ENCODE assay signal across 29 mouse cellular contexts in genomic region chr11:104663878-104664261, GRCm38 (mm10). TPM values are rescaled to one million over a fixed set of nuclear protein-coding genes. Genes with fewer than 3 reads are reported as not detected.
DNase-seq lines count a peak whose midpoint lies in the region; ATAC-seq and TF ChIP-seq lines count a peak whose summit lies in the region.
"Had no signal": no experiment of that assay in that cellular context is flagged by ENCODE, and none has a peak within 500 bp of the region (broad histone marks: within the 10 kb centered on the region; RNA-seq: fewer than 3 reads in every experiment).

No protein-coding gene starts in this region.

- 35% methylated on average over 3 of the region's 3 CpGs for WGBS in spleen, adult 2 months
- WGBS in midbrain, embryonic 10.5 days, result 91% methylated on average over 3 of the region's 3 CpGs

- ATAC-seq in CD4-positive, CD25-positive, alpha-beta regulatory T cell, adult 4 months, result peak; percentile 4
- peak; percentile 30; the same call in 1 of the 2 replicates for ATAC-seq in common myeloid progenitor, adult 5-6 weeks (replicated peaks; ENCODE audit: low read depth, poor library complexity, severe bottlenecking)
- ATAC-seq: forebrain, embryonic 13.5 days; inflammation-experienced regulatory T-cells, adult 6 months; liver, postnatal 0 days; lung, postnatal 0 days had no signal

- H3K9me3 ChIP-seq in midbrain, embryonic 10.5 days (replicated peaks), result no peaks in the 10 kb centered on the region; the same call in 1 of the 2 replicates
- H3K9me3 ChIP-seq: forebrain, embryonic 13.5 days; hindbrain, embryonic 13.5 days; midbrain, embryonic 12.5 days; stomach, embryonic 15.5 days had no signal

- no peak for TF ChIP-seq CTCF in spleen, adult 2 months (IDR thresholded peaks at IDR 0.05; ENCODE audit: extremely low read depth, insufficient read depth, insufficient read length, insufficient replicate concordance)

- peaks cover 2% of the 10 kb centered on the region; the same call in 1 of the 2 replicates for H3K36me3 ChIP-seq in spleen, adult 2 months (ENCODE audit: control insufficient read depth, insufficient read depth, low read length)
- H3K36me3 ChIP-seq in midbrain, embryonic 10.5 days, result no peaks in the 10 kb centered on the region
- H3K36me3 ChIP-seq: hindbrain, embryonic 13.5 days; limb, embryonic 12.5 days; midbrain, embryonic 12.5 days; neural tube, embryonic 13.5 days had no signal

- TF ChIP-seq POLR2A in spleen, adult 2 months (IDR thresholded peaks at IDR 0.05; ENCODE audit: low read depth, low read length), result no peak

- peak in 1 of 2 experiments; percentile 41 for DNase-seq in spleen, adult 2 months (ENCODE audit: low read depth in 1 of 2, low spot score in 2 of 2)
- no peak for DNase-seq in spleen, postnatal 10 days (ENCODE audit: low spot score in 2 of 2)
- peak; percentile 59 to 63 for DNase-seq in natural killer cell, adult 2 months (ENCODE audit: low spot score in 2 of 2)
- no peak for DNase-seq in midbrain, embryonic 10.5 days (ENCODE audit: low spot score)
- DNase-seq in left cerebral cortex, adult 8-10 months (ENCODE audit: low spot score in 2 of 2), result no peak
- DNase-seq: B cell, adult 2 months; cerebellum, adult 11 months; cerebellum, adult 9-11 months; gastrocnemius, postnatal 10 days; heart, adult 18-20 months; kidney, adult 18-20 months; liver, postnatal 0 days; retina, postnatal 1 day; right cerebral cortex, postnatal 25 days; spleen, adult 18-20 months had no signal

- no peaks in the 10 kb centered on the region for H3K27me3 ChIP-seq in spleen, adult 2 months (ENCODE audit: control insufficient read depth, insufficient read depth, low read length)
- H3K27me3 ChIP-seq in midbrain, embryonic 10.5 days (ENCODE audit: low read depth, poor library complexity, severe bottlenecking), result no peaks in the 10 kb centered on the region
- H3K27me3 ChIP-seq: forebrain, embryonic 13.5 days; hindbrain, embryonic 13.5 days; limb, embryonic 12.5 days; midbrain, embryonic 12.5 days; neural tube, embryonic 13.5 days; stomach, embryonic 15.5 days had no signal

- H3K27ac ChIP-seq in spleen, adult 2 months (ENCODE audit: insufficient read depth, low read length), result peak overlapping the region; percentile 58
- no peak overlapping the region for H3K27ac ChIP-seq in midbrain, embryonic 10.5 days (replicated peaks)
- H3K27ac ChIP-seq: forebrain, embryonic 13.5 days; hindbrain, embryonic 13.5 days; limb, embryonic 12.5 days; macrophage; midbrain, embryonic 12.5 days; neural tube, embryonic 13.5 days; stomach, embryonic 15.5 days had no signal

- H3K4me3 ChIP-seq in spleen, adult 2 months (ENCODE audit: extremely low read depth, insufficient read depth, insufficient read length), result no peak overlapping the region
- H3K4me3 ChIP-seq in midbrain, embryonic 10.5 days, result no peak overlapping the region
- H3K4me3 ChIP-seq: erythroblast, embryonic 14.5 days; forebrain, embryonic 13.5 days; hindbrain, embryonic 13.5 days; limb, embryonic 12.5 days; midbrain, embryonic 12.5 days; neural tube, embryonic 13.5 days; stomach, embryonic 15.5 days had no signal

- H3K4me1 ChIP-seq in spleen, adult 2 months (ENCODE audit: control insufficient read depth, insufficient read depth, insufficient read length), result peaks cover 25% of the 10 kb centered on the region; the same call in 1 of the 2 replicates
- H3K4me1 ChIP-seq in midbrain, embryonic 10.5 days, result no peaks in the 10 kb centered on the region
- H3K4me1 ChIP-seq: forebrain, embryonic 13.5 days; hindbrain, embryonic 13.5 days; limb, embryonic 12.5 days; midbrain, embryonic 12.5 days; neural tube, embryonic 13.5 days; stomach, embryonic 15.5 days had no signal

RNA-seq across cellular contexts. Expression of gene Gm11639, which starts 21.6 kb away (rescaled TPM):
- not detected in 2 replicates for polyA plus RNA-seq in spleen, adult 2 months (2012; rRNA removed)
- polyA plus RNA-seq in CD4-positive, CD25-positive, alpha-beta regulatory T cell, adult 4 months (2017; shearing (Covaris generic)), result under 1 TPM in 1 of 2 experiments, not detected in 1; 0.04 TPM
- total RNA-seq in common myeloid progenitor, adult 5-6 weeks (2017), result not detected in 2 replicates
- not detected in 2 replicates for polyA plus RNA-seq in midbrain, embryonic 10.5 days (2016; fragmentation: Nextera tagmentation; extraction: Ambion mirVana)
- total RNA-seq in left cerebral cortex, adult 8-10 months (2022), result under 1 TPM; 0.54 to 0.61 (median 0.56) TPM
- polyA plus RNA-seq: embryonic facial prominence, embryonic 11.5 days; erythroblast, embryonic 14.5 days; forebrain, embryonic 13.5 days; heart, embryonic 14.5 days; limb, embryonic 12.5 days; macrophage; midbrain, embryonic 12.5 days; neural tube, embryonic 13.5 days had no signal

RNA-seq across cellular contexts. Expression of gene Itgb3, which starts 56.1 kb away (rescaled TPM):
- polyA plus RNA-seq in spleen, adult 2 months (2012; rRNA removed), result 25.6 and 29.1 TPM in 2 replicates
- polyA plus RNA-seq in CD4-positive, CD25-positive, alpha-beta regulatory T cell, adult 4 months (2017; shearing (Covaris generic)), result 10 to 100 TPM; 12.3 to 15.6 TPM
- 12.3 and 15.8 TPM in 2 replicates for total RNA-seq in common myeloid progenitor, adult 5-6 weeks (2017)
- 3.7 and 4.7 TPM in 2 replicates for polyA plus RNA-seq in midbrain, embryonic 10.5 days (2016; fragmentation: Nextera tagmentation; extraction: Ambion mirVana)
- total RNA-seq in left cerebral cortex, adult 8-10 months (2022), result 1 to 10 TPM; 2.5 to 4.7 (median 3.7) TPM

Comparison
In these comparisons a context has a peak if more than half of its experiments do, and no peak if none do; other contexts are left out.
1. DNase-seq: peak in natural killer cell, adult 2 months (2 of 2); none in spleen, postnatal 10 days (0 of 2), midbrain, embryonic 10.5 days (single experiment) and left cerebral cortex, adult 8-10 months (0 of 2).